Mouse (Mus musculus) liver, embryonic 15.5 days (tissue): ENCODE measurements around the gene Cyp2d22. TPM values are rescaled to one million over a fixed set of nuclear protein-coding genes. Genes with fewer than 3 reads are reported as not detected.
"Not testable (repeated sequence)": the region's sequence is repeated elsewhere in the genome, so short reads cannot be mapped to it uniquely, and the experiment has no call there.

ENCODE experiments used
- ATAC-seq: fragments of 200-750 bp; cut with Nextera tagmentation; 2 replicates; pipeline ENCODE4 v1.8.0; 2017; ENCODE audit warnings: moderate number of reproducible peaks, mild to moderate bottlenecking, moderate library complexity; ENCODE audit not compliant: insufficient read depth
- H3K27ac ChIP-seq: fragments of 300-500 bp; sonication (generic); replicated peaks from 2 replicates; pipeline ENCODE4 v1.5.1; 2015; ENCODE audit warnings: mild to moderate bottlenecking, inconsistent platforms
- H3K27me3 ChIP-seq: fragments of 300-500 bp; sonication (generic); 2 replicates; pipeline ENCODE4 v1.6.1; 2015; ENCODE audit warnings: mild to moderate bottlenecking, inconsistent platforms
- H3K36me3 ChIP-seq: fragments of 300-500 bp; sonication (generic); replicated peaks from 2 replicates; pipeline ENCODE4 v1.6.1; 2015; ENCODE audit warnings: moderate library complexity, mild to moderate bottlenecking, inconsistent platforms
- H3K4me1 ChIP-seq: fragments of 300-500 bp; sonication (generic); replicated peaks from 2 replicates; pipeline ENCODE4 v1.6.1; 2015; ENCODE audit warnings: inconsistent platforms
- H3K4me2 ChIP-seq: fragments of 300-500 bp; sonication (generic); 2 replicates; pipeline ENCODE4 v1.6.1; 2015; ENCODE audit warnings: moderate library complexity, mild to moderate bottlenecking, inconsistent platforms
- H3K4me3 ChIP-seq: fragments of 300-500 bp; sonication (generic); replicated peaks from 2 replicates; pipeline ENCODE4 v1.5.1; 2015; ENCODE audit warnings: mild to moderate bottlenecking, inconsistent platforms
- H3K9ac ChIP-seq: fragments of 300-500 bp; sonication (generic); 2 replicates; pipeline ENCODE4 v1.6.1; 2015; ENCODE audit warnings: moderate library complexity, mild to moderate bottlenecking, inconsistent platforms
- H3K9me3 ChIP-seq: fragments of 300-500 bp; sonication (generic); replicated peaks from 2 replicates; pipeline ENCODE4 v1.6.1; 2016; ENCODE audit warnings: inconsistent platforms
- WGBS: fragments of 180-500 bp; shearing (Covaris S2); methylation state at CpG from one replicate; pipeline ENCODE4 v1.1.7; 2015; ENCODE audit warnings: mixed read lengths; ENCODE audit not compliant: insufficient replicate concordance; 5-methylcytosine and 5-hydroxymethylcytosine counted together
- polyA plus RNA-seq: library from polyadenylated mRNA; unstranded; fragments of >200 nt; fragmentation: Nextera tagmentation; extraction: Ambion mirVana; gene quantifications from 2 replicates; pipeline ENCODE4 v1.2.1, GENCODE M21; 2015

Gene Cyp2d22
- polyA plus RNA-seq, 1 experiment from 2014 or later = 19.1 TPM

DNA sequence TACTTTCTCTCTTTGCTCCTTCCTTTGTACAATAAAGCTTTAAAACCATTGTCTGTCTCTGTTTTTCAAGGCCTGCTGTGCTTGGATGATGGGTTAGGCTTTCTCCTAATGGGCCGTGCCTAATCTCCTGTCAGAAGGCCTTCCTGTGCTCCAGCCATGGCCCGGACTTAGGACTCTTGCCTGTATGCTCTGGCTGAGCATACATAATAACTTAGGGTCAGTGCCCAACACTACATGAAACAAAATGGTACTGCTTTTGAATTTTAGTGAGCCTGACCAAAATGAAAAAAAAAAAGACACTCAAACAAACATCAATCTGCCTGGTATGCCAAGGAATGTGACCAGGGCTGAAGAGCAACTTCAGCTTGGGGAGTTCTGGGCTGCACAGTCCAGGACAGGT lies 21.5 kb upstream of the Cyp2d22 start:
- Histone ChIP-seq H3K9ac (no peak overlapping the region), H3K9me3 (no peaks in the 10 kb centered on the region), H3K4me2 (no peak overlapping the region), H3K4me3 (no peak overlapping the region), H3K27ac (no peak overlapping the region), H3K36me3 (no peaks in the 10 kb centered on the region), H3K4me1 (no peaks in the 10 kb centered on the region), H3K27me3 (no peaks in the 10 kb centered on the region)
- WGBS = 40% methylated on average over 2 of the region's 2 CpGs
- ATAC-seq = no peak

GRCm38 (mm10) chr15:82395955-82396354 lies 15.9 kb upstream of the Cyp2d22 start:
- 48% methylated on average over 3 of the region's 3 CpGs for WGBS
- H3K36me3 ChIP-seq, H3K9ac ChIP-seq, H3K27ac ChIP-seq, H3K27me3 ChIP-seq, H3K4me3 ChIP-seq, H3K4me1 ChIP-seq, H3K9me3 ChIP-seq, H3K4me2 ChIP-seq: not testable (repeated sequence)
- 0 out of 2 replicates have a peak, but pooled peaks have one; percentile 49 for ATAC-seq

GRCm38 (mm10) chr15:82393922-82394321 lies 13.9 kb upstream of the Cyp2d22 start, which contains the start of gene Cyp2d11:
TSS of gene Cyp2d11 (minus strand) at chr15:82394022.
- ATAC-seq, H3K9ac ChIP-seq, H3K4me1 ChIP-seq, H3K9me3 ChIP-seq, H3K27me3 ChIP-seq, H3K27ac ChIP-seq, H3K4me3 ChIP-seq, H3K36me3 ChIP-seq, H3K4me2 ChIP-seq: not testable (repeated sequence)
- 57% methylated on average over 2 of the region's 2 CpGs for WGBS

GRCm38 (mm10) chr15:82389916-82390315 lies 9.9 kb upstream of the Cyp2d22 start:
- not testable (repeated sequence) for H3K4me1 ChIP-seq, H3K27me3 ChIP-seq, H3K36me3 ChIP-seq, H3K4me2 ChIP-seq, H3K4me3 ChIP-seq, H3K9me3 ChIP-seq, H3K27ac ChIP-seq, ATAC-seq, H3K9ac ChIP-seq
- WGBS = 67% methylated on average over 10 of the region's 10 CpGs

DNA sequence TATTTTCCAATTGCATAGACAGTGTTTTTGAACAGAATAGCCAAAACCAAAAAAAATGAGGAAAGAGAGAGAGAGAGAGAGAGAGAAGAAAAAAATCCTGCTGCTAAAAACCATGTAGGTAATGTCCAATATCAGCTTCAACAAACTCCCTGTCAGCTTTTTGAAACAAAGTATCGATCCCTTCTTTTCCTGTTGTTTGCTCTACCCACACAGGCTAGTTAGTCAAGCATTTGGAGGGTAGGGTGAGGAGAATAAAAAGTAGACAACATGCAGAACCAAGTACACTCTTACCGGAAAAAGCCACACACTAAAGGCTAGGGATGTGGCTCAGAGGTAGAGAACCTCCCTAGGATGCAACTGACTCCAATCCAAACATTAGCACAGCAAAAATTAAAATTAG lies 5.7 kb upstream of the Cyp2d22 start:
- ATAC-seq = no peak

DNA sequence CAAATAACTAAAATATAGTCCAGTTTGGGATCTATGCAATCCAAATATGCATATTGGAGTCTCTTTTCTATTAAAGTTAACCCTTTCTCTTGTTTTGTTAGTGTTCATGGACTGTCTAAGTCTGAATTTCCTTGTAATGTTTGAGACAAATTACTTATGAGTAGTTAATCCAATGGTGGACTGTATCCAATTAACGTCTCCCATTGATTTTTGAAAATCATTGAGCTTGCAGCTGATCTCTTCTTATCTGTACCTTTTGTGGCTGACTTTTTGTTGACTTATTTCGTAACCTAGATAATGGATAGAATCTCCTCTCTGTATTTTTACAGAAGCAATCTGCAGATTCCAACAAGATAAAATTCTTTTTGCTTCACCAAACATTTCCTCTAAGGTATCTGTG lies 2.4 kb upstream of the Cyp2d22 start:
- Histone ChIP-seq H3K27ac (no peak overlapping the region), H3K4me2 (no peak overlapping the region), H3K9me3 (no peaks in the 10 kb centered on the region), H3K27me3 (peaks cover 11% of the 10 kb centered on the region), H3K4me1 (peaks cover 12% of the 10 kb centered on the region), H3K9ac (no peak overlapping the region), H3K4me3 (no peak overlapping the region), H3K36me3 (no peaks in the 10 kb centered on the region)
- WGBS = 48% methylated on average over 2 of the region's 2 CpGs
- ATAC-seq = no peak

More for the DNA sequence above, 5.7 kb upstream of the Cyp2d22 start:
- no peaks in the 10 kb centered on the region for H3K36me3 ChIP-seq
- H3K27me3 ChIP-seq = peaks cover 3% of the 10 kb centered on the region; the same call in 1 of the 2 replicates
- 56% methylated on average over 2 of the region's 2 CpGs for WGBS
- no peak overlapping the region for H3K9ac ChIP-seq
- no peak overlapping the region for H3K4me2 ChIP-seq
- H3K4me3 ChIP-seq = no peak overlapping the region
- H3K27ac ChIP-seq = no peak overlapping the region
- H3K9me3 ChIP-seq = no peaks in the 10 kb centered on the region
- H3K4me1 ChIP-seq = peaks cover 5% of the 10 kb centered on the region; the same call in 1 of the 2 replicates

GRCm38 (mm10) chr15:82380714-82381062 lies 628 bp upstream of the Cyp2d22 start:
- H3K9ac ChIP-seq = no peak overlapping the region
- H3K36me3 ChIP-seq = no peaks in the 10 kb centered on the region
- no peaks in the 10 kb centered on the region for H3K9me3 ChIP-seq
- peaks cover 19% of the 10 kb centered on the region for H3K4me1 ChIP-seq
- peak overlapping the region; percentile 53; the same call in 1 of the 2 replicates for H3K27ac ChIP-seq
- H3K4me2 ChIP-seq = peak overlapping the region; percentile 64
- 0 out of 2 replicates have a peak, but pooled peaks have one; percentile 2 for ATAC-seq
- 0 out of 2 replicates have a peak overlapping the region, but pooled peaks have one; percentile 1 for H3K4me3 ChIP-seq
- H3K27me3 ChIP-seq = peaks cover 11% of the 10 kb centered on the region
- 35% methylated on average over 7 of the region's 7 CpGs for WGBS

GRCm38 (mm10) chr15:82379511-82379870 lies 569 bp downstream of the Cyp2d22 start:
- 15% methylated on average over 7 of the region's 7 CpGs for WGBS
- ATAC-seq = peak; percentile 82
- H3K36me3 ChIP-seq = no peaks in the 10 kb centered on the region
- H3K9ac ChIP-seq = no peak overlapping the region
- peak overlapping the region; percentile 51 for H3K4me3 ChIP-seq
- no peaks in the 10 kb centered on the region for H3K9me3 ChIP-seq
- H3K27me3 ChIP-seq = peaks cover 11% of the 10 kb centered on the region
- H3K27ac ChIP-seq = peak overlapping the region; percentile 88
- H3K4me1 ChIP-seq = peaks cover 19% of the 10 kb centered on the region
- peak overlapping the region; percentile 64 for H3K4me2 ChIP-seq

DNA sequence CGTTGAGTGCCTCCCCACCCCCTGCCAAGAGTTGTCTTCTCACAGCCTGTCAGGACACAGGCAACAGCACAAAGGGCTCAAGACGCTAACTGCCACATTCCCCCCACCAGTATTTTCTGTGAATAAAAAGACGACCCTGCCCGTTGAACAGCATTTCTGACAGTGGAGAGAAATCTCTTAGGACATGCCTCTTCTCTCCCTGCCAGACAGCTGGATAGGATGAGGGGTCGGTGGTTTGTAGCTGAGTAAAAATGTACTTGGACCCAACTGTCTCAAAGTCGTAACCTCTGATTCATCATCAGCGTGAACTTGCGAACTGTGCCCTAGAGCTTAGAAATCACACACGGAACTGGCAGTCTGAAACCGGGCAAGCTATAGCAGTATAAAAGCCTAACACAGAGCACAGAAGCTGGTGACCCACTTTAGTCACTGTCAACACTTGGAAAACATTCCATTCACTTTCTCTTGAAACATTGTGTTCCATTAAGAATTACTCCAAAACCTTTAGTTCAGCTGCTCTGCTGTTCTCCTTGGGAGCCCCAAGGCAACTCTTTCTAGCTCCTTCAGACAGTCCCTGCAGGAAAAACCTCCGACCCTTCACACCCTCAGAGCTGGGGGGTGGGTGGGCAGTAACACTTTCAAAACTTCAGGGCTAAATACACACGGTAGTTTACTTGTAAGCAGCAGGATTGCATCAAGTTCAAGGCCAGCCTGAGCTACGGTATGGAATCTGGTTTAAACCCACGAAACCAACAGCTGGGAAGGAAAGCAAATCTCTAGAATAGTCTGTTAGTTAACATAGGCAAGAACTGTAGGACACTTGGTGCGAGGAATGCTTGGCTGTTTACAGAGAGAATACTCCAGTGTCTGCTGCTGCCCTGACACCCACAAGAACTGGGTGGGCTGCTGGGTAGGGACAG lies 1.5 kb downstream of the Cyp2d22 start:
- Histone ChIP-seq H3K9me3 (no peaks in the 10 kb centered on the region), H3K4me2 (peak overlapping the region; percentile 13), H3K4me3 (peak overlapping the region; percentile 23; the same call in 1 of the 2 replicates), H3K36me3 (no peaks in the 10 kb centered on the region), H3K9ac (no peak overlapping the region; the same call in 1 of the 2 replicates), H3K4me1 (peaks cover 19% of the 10 kb centered on the region), H3K27me3 (peaks cover 11% of the 10 kb centered on the region), H3K27ac (peak overlapping the region; percentile 88)
- 47% methylated on average over 15 of the region's 15 CpGs for WGBS
- no peak for ATAC-seq

DNA sequence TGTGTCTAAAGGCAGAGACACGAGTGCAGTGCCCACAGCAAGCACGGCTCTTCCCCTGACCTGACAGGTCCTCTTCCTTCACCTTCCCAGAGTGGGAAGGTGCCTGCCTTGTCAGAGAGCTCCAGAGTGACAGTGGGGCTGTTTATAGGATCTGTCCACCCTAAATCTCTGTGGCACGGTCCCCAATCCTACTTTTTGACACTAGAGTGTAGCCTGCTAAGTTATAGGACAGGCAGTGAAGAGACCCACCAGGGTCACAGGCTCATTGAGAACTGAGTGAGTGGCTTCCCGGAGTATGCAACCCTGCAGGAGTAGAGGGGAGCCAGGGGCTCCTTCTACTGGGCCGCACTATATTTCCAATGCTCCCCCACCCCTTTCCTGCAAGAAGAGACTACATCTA lies 2.4 kb downstream of the Cyp2d22 start:
- Histone ChIP-seq H3K4me1 (peaks cover 19% of the 10 kb centered on the region), H3K36me3 (no peaks in the 10 kb centered on the region), H3K27me3 (peaks cover 11% of the 10 kb centered on the region), H3K9me3 (no peaks in the 10 kb centered on the region), H3K4me3 (no peak overlapping the region), H3K27ac (peak overlapping the region; percentile 88), H3K4me2 (peak overlapping the region; percentile 13), H3K9ac (no peak overlapping the region; the same call in 1 of the 2 replicates)
- WGBS = 59% methylated on average over 5 of the region's 5 CpGs
- ATAC-seq = no peak

DNA sequence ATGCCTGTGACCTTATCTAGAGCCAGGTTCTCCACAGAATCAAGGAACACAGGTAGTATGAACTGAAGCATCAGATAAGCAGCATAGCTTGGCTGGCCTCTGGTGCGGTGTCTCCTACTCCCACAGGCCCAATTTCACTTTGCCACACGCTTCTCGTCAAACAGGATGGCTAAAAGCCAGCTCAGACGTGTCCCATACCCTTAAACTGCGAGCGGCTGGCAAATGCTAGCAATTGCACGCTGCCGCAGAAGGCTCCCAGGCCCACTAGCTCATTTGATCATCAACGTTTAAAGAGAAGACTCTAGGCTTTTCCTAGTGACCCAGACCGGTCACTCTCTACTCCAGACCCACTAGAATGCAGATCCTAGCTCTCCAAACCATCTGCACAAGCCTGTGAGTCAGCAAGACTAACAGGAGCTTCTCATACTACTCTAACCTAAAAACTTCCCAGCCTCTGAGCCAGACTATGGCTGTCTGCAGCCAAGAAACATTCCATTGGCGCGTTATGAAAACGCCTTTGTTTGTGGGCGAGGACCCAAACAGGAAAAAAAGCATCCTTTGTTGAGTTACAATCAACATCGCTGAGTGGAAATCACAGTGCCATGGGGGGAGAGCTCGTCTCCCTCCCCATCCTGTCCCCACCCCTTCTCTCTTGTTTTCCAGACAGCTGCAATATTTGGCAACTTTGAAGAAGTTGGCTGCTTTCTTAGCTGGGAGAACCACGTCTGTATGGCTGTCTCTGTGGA lies 3.5 kb downstream of the Cyp2d22 start:
- 63% methylated on average over 17 of the region's 17 CpGs for WGBS
- ATAC-seq = no peak
- Histone ChIP-seq H3K4me1 (peaks cover 19% of the 10 kb centered on the region), H3K36me3 (no peaks in the 10 kb centered on the region), H3K27ac (0 out of 2 replicates have a peak overlapping the region, but pooled peaks have one; percentile 24), H3K4me2 (no peak overlapping the region), H3K9ac (no peak overlapping the region), H3K27me3 (peaks cover 11% of the 10 kb centered on the region), H3K4me3 (no peak overlapping the region), H3K9me3 (no peaks in the 10 kb centered on the region)
